Mouse (Mus musculus): ENCODE measurements around the gene Hs6st1. TPM values are rescaled to one million over a fixed set of nuclear protein-coding genes. Genes with fewer than 3 reads are reported as not detected.

The Hs6st1 gene
- polyA plus RNA-seq, 1 experiment from 2014 or later = 27.7 TPM

DNA sequence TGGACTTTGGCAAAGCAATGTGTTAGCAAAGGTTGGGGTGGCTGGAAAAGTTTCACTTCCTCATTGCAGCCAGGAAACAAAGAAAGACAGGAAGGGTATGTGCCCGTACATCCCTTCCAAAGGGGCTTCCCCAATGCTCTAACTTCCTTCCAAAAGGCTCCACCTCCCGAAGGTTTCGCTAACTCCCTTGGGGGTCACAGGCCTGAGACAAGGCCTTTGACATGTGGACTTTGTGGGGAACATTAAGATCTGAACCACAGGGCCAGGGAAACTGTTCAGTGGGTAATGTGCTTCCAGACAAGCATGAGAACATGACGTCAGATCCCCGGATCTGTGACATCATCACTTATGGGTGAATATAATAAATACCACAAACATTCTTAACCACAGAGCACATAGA, 15.5 kb upstream of the Hs6st1 start:
- WGBS = 89% methylated on average over 5 of the region's 5 CpGs
- no peaks in the 10 kb centered on the region for H3K9me3 ChIP-seq (ENCODE audit: control insufficient read depth, low read length)
- H3K4me1 ChIP-seq (ENCODE audit: control insufficient read depth, insufficient read depth, low read length) = no peaks in the 10 kb centered on the region
- no peak overlapping the region for H3K4me3 ChIP-seq (ENCODE audit: low read depth, low read length)
- ATAC-seq (ENCODE audit: insufficient read depth, low FRiP score, low TSS enrichment) (no peak), DNase-seq (ENCODE audit: low spot score) (no peak)
- H3K9ac ChIP-seq (ENCODE audit: low read length) = no peak overlapping the region
- H3K27ac ChIP-seq (ENCODE audit: low read depth, low read length) = no peak overlapping the region
- H3K36me3 ChIP-seq (ENCODE audit: control insufficient read depth, insufficient read depth, low read length) = no peaks in the 10 kb centered on the region
- H3K4me2 ChIP-seq (ENCODE audit: low read depth) = no peak overlapping the region
- H3K27me3 ChIP-seq (ENCODE audit: control insufficient read depth, insufficient read depth, low read length) = no peaks in the 10 kb centered on the region

DNA sequence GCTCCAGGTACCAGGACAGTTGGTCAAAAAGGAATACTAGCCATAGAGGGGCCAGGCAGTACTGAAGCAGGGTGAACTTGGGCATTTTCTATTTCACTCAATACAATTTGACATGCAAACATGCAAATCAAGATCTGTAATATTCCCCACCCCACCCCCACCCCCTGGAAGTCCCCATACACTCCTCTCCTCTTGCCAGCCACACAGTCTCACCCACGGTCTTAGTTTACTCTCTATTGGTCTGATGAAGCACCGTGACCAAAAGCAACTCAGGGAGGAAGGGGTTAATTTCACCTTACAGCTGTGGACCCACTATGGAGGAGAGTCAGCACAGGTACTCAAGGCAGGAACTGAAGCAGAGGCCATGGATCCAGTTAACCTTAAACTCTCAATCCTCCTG, 14.6 kb upstream of the Hs6st1 start:
- DNase-seq (ENCODE audit: low spot score) = no peak
- H3K9ac ChIP-seq (ENCODE audit: low read length) = no peak overlapping the region
- no peaks in the 10 kb centered on the region for H3K36me3 ChIP-seq (ENCODE audit: control insufficient read depth, insufficient read depth, low read length)
- H3K4me1 ChIP-seq (ENCODE audit: control insufficient read depth, insufficient read depth, low read length) = no peaks in the 10 kb centered on the region
- no peaks in the 10 kb centered on the region for H3K9me3 ChIP-seq (ENCODE audit: control insufficient read depth, low read length)
- no peaks in the 10 kb centered on the region for H3K27me3 ChIP-seq (ENCODE audit: control insufficient read depth, insufficient read depth, low read length)
- no peak overlapping the region for H3K27ac ChIP-seq (ENCODE audit: low read depth, low read length)
- H3K4me3 ChIP-seq (ENCODE audit: low read depth, low read length) = no peak overlapping the region
- WGBS = 93% methylated on average over 2 of the region's 2 CpGs
- no peak overlapping the region for H3K4me2 ChIP-seq (ENCODE audit: low read depth)
- no peak for ATAC-seq (ENCODE audit: insufficient read depth, low FRiP score, low TSS enrichment)

DNA sequence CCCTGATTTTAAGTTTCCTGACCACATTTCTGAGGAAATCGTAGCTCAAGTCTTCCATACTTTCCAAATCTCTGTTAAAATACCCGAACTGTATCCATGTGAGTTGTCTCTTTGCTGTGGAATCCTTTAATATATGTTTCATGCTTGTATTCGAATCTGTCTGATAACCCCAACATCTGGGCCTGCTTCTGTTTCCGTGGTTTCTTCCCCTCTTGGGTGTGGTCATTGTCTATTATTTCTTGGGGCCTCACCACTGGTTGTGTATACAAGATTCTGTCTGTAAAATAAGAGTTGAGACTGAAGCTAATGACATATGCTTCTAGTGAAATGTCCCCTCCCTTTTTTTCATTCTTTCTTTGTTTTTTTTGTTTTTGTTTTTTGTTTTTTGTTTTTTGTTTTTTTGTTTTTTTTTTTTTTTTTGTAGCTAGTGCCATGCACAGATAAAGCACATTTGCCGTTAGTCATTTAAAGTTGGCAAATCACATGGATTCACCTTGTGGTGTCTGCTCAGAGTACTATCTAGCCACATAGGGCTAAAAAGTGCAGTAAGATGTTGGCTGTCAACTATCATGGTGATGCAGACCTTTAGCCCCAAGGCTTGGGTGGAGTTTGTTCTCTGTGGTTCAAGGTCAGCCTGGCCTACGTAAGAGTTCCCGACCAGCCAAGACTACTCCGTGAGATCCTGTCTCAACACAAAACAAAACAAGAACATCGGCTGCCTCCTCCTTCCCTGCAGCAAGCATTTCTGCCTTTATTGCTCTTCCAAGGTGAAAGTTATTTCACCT, 13.8 kb upstream of the Hs6st1 start:
- Histone ChIP-seq H3K4me2 (ENCODE audit: low read depth) (no peak overlapping the region), H3K4me3 (ENCODE audit: low read depth, low read length) (no peak overlapping the region), H3K27ac (ENCODE audit: low read depth, low read length) (no peak overlapping the region), H3K4me1 (ENCODE audit: control insufficient read depth, insufficient read depth, low read length) (no peaks in the 10 kb centered on the region), H3K9ac (ENCODE audit: low read length) (no peak overlapping the region), H3K27me3 (ENCODE audit: control insufficient read depth, insufficient read depth, low read length) (no peaks in the 10 kb centered on the region), H3K9me3 (ENCODE audit: control insufficient read depth, low read length) (no peaks in the 10 kb centered on the region), H3K36me3 (ENCODE audit: control insufficient read depth, insufficient read depth, low read length) (no peaks in the 10 kb centered on the region)
- 85% methylated on average over 9 of the region's 9 CpGs for WGBS
- ATAC-seq (ENCODE audit: insufficient read depth, low FRiP score, low TSS enrichment) (no peak), DNase-seq (ENCODE audit: low spot score) (no peak)

DNA sequence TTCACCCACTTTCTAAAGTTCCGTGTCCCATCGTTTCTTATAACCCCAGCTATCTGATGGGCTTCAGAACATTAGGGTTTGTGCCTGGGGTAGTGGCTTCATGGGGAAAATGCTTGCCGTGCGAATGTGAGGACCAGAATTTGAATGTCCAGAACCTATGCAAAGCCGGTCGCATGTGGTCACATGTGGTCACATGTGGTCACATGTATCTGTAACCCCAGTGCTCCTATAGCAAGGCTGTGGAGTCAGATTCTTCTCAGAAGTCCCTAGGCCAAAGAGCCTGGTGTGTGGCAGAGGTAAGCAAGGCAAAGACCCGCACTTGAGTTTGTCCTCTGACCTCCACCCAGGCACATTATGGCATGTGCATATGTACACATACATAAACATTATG, 13.2 kb upstream of the Hs6st1 start:
- 93% methylated on average over 7 of the region's 7 CpGs for WGBS
- H3K4me1 ChIP-seq (ENCODE audit: control insufficient read depth, insufficient read depth, low read length) = no peaks in the 10 kb centered on the region
- no peaks in the 10 kb centered on the region for H3K36me3 ChIP-seq (ENCODE audit: control insufficient read depth, insufficient read depth, low read length)
- ATAC-seq (ENCODE audit: insufficient read depth, low FRiP score, low TSS enrichment) (no peak), DNase-seq (ENCODE audit: low spot score) (no peak)
- no peaks in the 10 kb centered on the region for H3K9me3 ChIP-seq (ENCODE audit: control insufficient read depth, low read length)
- no peak overlapping the region for H3K27ac ChIP-seq (ENCODE audit: low read depth, low read length)
- no peak overlapping the region for H3K4me2 ChIP-seq (ENCODE audit: low read depth)
- no peak overlapping the region for H3K4me3 ChIP-seq (ENCODE audit: low read depth, low read length)
- no peaks in the 10 kb centered on the region for H3K27me3 ChIP-seq (ENCODE audit: control insufficient read depth, insufficient read depth, low read length)
- no peak overlapping the region for H3K9ac ChIP-seq (ENCODE audit: low read length)

DNA sequence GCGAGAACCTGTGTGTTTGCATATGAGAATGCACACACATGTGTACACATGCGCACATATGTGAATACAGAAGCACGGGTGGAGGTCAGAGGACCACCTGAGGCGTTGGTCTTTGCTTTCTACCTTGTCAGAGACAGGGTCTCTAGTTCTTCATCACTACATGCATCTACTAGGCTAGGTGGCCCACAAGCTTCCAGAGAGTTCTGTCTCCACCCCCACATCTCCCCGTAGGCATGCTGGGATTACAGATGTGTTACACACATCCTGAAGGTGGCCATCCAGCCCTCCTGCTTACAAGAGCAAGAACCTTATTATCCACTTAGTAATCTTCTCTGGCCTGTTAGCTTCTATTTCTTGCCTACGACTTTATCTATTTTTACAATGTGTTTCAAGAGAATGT, 8.8 kb upstream of the Hs6st1 start:
- Histone ChIP-seq H3K4me3 (ENCODE audit: low read depth, low read length) (no peak overlapping the region), H3K27me3 (ENCODE audit: control insufficient read depth, insufficient read depth, low read length) (no peaks in the 10 kb centered on the region), H3K4me2 (ENCODE audit: low read depth) (no peak overlapping the region), H3K36me3 (ENCODE audit: control insufficient read depth, insufficient read depth, low read length) (no peaks in the 10 kb centered on the region), H3K4me1 (ENCODE audit: control insufficient read depth, insufficient read depth, low read length) (peaks cover 4% of the 10 kb centered on the region; the same call in 1 of the 2 replicates), H3K9me3 (ENCODE audit: control insufficient read depth, low read length) (no peaks in the 10 kb centered on the region), H3K9ac (ENCODE audit: low read length) (no peak overlapping the region), H3K27ac (ENCODE audit: low read depth, low read length) (no peak overlapping the region)
- WGBS = 92% methylated on average over 6 of the region's 6 CpGs
- ATAC-seq (ENCODE audit: insufficient read depth, low FRiP score, low TSS enrichment) (no peak), DNase-seq (ENCODE audit: low spot score) (no peak)

DNA sequence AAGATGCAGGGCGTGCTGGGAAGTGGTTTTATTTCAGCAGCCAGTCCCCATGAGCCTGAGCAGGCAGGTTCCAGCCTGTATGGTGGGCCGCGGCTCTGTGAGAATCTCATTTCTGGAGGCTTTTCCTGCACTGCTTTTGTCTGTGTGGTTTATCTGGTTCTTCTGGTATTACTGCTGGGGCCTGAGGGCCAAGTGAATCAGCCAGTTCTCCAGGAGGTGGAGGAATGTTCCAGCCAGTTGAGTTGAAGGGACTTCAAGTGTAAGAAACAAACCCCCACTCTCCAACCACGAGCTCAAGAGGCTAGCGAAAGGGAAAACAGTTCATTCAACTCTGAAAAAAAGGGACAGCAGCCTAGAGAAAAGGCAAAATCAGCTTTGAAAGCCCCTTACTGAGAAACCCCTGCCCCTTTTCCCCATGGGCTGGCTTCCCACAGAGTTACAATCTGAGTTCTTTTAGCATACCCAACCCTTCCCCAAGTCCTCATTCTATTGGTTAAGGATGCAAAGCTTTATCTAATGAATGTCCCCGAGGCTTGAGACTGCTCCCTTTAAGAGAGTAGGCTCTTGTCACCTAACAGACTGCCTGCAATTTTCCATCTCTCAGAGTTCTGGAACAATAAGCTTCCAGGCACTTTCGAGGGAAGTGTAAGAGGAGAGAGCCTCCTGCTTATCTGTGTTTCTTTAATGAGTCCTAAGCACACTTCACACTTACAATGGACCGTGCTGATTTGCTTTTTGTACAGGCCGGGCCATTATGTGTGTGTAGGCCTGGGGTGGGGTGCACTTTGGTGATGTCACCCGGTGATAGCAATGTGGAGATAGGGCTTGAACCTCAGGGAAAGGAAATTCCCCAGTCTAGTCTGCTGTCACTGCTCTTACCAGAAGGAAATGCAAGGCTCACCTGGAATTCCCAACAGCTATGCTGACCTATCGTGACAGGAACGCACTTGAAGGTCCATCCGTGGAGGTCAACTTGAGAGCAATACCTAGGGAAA, 7.9 kb upstream of the Hs6st1 start:
- Histone ChIP-seq H3K9ac (ENCODE audit: low read length) (no peak overlapping the region), H3K27me3 (ENCODE audit: control insufficient read depth, insufficient read depth, low read length) (no peaks in the 10 kb centered on the region), H3K27ac (ENCODE audit: low read depth, low read length) (0 out of 2 replicates have a peak overlapping the region, but pooled peaks have one; percentile 14), H3K4me3 (ENCODE audit: low read depth, low read length) (no peak overlapping the region), H3K36me3 (ENCODE audit: control insufficient read depth, insufficient read depth, low read length) (no peaks in the 10 kb centered on the region), H3K4me2 (ENCODE audit: low read depth) (no peak overlapping the region), H3K9me3 (ENCODE audit: control insufficient read depth, low read length) (no peaks in the 10 kb centered on the region), H3K4me1 (ENCODE audit: control insufficient read depth, insufficient read depth, low read length) (peaks cover 8% of the 10 kb centered on the region; the same call in 1 of the 2 replicates)
- WGBS = 47% methylated on average over 13 of the region's 13 CpGs
- ATAC-seq (ENCODE audit: insufficient read depth, low FRiP score, low TSS enrichment) (no peak), DNase-seq (ENCODE audit: low spot score) (no peak)

DNA sequence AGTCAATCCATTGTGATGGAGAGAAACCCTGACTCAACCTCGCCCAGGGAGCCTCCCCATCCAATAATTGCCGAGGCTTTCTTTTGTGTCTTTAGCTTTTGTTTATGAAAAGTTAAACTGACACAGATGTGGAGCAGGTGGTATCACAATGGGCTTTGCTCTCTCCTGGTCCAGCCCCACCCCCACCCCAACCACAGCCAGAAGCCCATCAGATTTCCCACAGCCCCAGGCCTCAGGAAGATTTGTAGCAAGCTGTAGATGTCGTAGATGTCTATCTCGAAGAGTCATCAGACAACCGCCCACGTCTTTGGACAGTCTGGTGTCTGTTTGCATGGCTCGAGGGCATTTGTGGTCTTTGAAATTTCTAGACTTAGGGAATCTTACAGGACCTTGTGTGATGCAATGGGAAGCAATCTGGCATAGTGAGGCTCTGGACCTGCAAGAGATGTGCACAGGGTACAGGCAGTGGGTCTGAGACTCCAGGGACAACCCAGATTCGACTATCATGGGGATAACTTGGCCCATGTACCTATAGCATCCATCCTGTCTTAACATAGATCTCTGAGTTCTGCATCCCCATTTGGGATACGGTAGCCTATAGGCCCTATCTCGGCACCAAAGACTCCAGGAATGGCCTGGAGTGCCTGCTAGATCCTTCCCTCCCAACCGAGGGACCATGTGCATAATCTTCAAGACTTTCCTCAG, 6.8 kb upstream of the Hs6st1 start:
- H3K4me2 ChIP-seq (ENCODE audit: low read depth) = no peak overlapping the region
- DNase-seq (ENCODE audit: low spot score) (no peak), ATAC-seq (ENCODE audit: insufficient read depth, low FRiP score, low TSS enrichment) (no peak)
- H3K27me3 ChIP-seq (ENCODE audit: control insufficient read depth, insufficient read depth, low read length) = no peaks in the 10 kb centered on the region
- no peaks in the 10 kb centered on the region for H3K36me3 ChIP-seq (ENCODE audit: control insufficient read depth, insufficient read depth, low read length)
- H3K9me3 ChIP-seq (ENCODE audit: control insufficient read depth, low read length) = no peaks in the 10 kb centered on the region
- peaks cover 11% of the 10 kb centered on the region; the same call in 1 of the 2 replicates for H3K4me1 ChIP-seq (ENCODE audit: control insufficient read depth, insufficient read depth, low read length)
- 73% methylated on average over 11 of the region's 11 CpGs for WGBS
- H3K4me3 ChIP-seq (ENCODE audit: low read depth, low read length) = no peak overlapping the region
- H3K27ac ChIP-seq (ENCODE audit: low read depth, low read length) = no peak overlapping the region
- no peak overlapping the region for H3K9ac ChIP-seq (ENCODE audit: low read length)

DNA sequence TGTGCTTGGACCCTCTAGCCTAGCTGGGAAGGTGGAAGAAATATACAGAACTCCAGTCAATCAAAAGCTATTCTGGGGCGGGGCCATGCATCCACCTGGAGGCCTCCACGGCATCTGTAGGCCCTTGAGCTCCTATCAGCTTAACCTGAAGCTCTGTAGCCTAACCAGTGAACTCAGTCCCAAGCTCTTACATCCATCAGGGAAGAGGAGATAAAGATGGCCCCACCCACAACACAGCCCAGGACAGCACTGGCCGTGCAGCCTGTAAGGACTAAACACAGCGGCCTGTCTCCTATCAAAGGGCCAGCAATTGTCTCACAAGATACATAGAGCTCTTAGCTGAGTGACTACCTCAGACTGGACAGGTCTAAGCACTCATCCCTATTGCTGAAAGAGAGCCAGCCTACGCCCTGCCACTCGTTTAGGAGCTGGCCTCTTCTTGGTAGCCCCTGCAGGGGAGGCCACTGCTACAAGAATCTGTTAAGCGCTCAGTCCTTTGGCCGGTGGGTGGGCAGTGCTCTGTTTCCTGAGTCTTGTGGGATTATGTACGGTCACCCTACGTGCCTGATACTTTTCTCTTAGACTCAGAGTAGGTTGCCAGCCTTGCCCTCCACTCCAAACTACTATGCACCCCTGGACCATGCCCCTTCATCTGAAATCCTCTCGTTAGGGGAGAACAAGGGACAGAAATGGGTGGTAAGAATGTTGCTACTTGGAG, 6.0 kb upstream of the Hs6st1 start:
- Histone ChIP-seq H3K27ac (ENCODE audit: low read depth, low read length) (no peak overlapping the region), H3K4me2 (ENCODE audit: low read depth) (no peak overlapping the region), H3K27me3 (ENCODE audit: control insufficient read depth, insufficient read depth, low read length) (peaks cover under 1% of the 10 kb centered on the region; the same call in 1 of the 2 replicates), H3K36me3 (ENCODE audit: control insufficient read depth, insufficient read depth, low read length) (no peaks in the 10 kb centered on the region), H3K9ac (ENCODE audit: low read length) (no peak overlapping the region), H3K9me3 (ENCODE audit: control insufficient read depth, low read length) (no peaks in the 10 kb centered on the region), H3K4me3 (ENCODE audit: low read depth, low read length) (no peak overlapping the region), H3K4me1 (ENCODE audit: control insufficient read depth, insufficient read depth, low read length) (peaks cover 11% of the 10 kb centered on the region; the same call in 1 of the 2 replicates)
- ATAC-seq (ENCODE audit: insufficient read depth, low FRiP score, low TSS enrichment) (no peak), DNase-seq (ENCODE audit: low spot score) (no peak)
- 87% methylated on average over 11 of the region's 11 CpGs for WGBS

Measured in neural tube, embryonic 11.5 days (tissue).